Mouse (Mus musculus): ENCODE data around the gene Lpar2.

Gene Lpar2

GRCm38 (mm10) chr8:69822386-69823191 is at the start of gene Lpar2:
Gene Lpar2, plus strand, starts transcription at chr8:69822429.
- no peak for DNase-seq (ENCODE audit: low read depth)

GRCm38 (mm10) chr8:69774503-69775148 is 47.6 kb upstream of the Lpar2 start, which contains the start of gene Gm20422:
Gene Gm20422, minus strand, starts transcription at chr8:69774886.
- peak; percentile 100 for DNase-seq (ENCODE audit: low read depth)

GRCm38 (mm10) chr8:69775149-69775534 is 47.1 kb upstream of the Lpar2 start:
- DNase-seq (ENCODE audit: low read depth): no peak

DNA sequence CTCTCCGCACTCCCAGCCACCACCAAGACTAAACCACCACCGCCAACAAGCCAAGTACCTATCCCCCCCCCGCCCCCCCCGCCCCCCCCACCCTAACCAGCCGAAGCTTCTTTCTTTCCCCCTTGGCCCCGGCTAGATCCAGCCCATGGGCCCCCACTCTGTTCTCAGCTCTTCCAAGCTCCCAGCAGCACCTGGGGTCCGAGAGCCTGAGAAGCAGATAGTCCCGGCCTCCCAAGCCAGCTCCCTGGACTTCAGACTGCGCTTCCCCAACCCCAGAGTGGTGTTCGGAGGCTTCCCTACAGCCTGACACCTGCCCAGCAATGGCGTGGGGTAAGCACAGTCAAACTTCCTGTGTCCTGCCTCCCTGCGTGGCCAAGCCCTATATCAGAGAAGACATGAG is 45.1 kb upstream of the Lpar2 start:
- DNase-seq (ENCODE audit: low read depth): no peak

GRCm38 (mm10) chr8:69789105-69789504 is 33.1 kb upstream of the Lpar2 start:
- DNase-seq (ENCODE audit: low read depth): peak; percentile 42

DNA sequence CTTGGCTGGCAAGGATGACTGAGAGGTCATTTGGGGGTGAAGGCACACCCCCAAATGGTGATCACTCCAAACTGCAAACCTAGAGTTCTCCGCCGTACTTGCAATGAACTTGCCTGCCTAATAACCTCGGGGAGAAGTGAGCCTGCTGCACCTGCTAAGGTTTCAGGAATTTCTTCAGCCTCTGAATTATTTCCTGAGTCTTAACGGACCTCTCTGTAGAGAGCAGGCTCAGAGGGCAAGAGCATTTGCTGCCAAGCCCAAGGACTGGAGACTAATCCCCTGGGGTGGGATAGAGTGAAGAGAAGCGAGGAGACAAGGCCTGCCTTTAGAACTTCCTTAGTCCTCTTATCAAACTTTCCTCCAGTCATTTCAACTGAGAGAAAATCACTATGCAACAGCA is 32.5 kb upstream of the Lpar2 start:
- DNase-seq (ENCODE audit: low read depth): peak; percentile 47

DNA sequence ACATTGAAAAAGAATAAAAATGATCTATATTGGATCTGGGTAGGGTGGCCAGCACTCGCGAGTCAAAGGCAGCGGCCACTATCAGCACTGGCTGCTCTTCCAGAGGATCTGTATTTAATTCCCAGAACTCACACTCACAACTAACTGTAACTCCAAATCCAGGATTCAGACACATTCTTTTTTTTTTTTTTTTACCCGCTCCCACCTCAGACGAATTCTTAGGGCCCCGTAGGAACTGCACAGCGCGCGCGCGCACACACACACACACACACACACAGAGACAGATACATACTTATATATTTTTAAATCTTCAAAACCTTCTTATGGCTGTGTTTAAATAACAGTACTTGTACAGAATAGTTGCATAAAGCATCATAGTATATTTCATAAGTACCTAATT is 31.9 kb upstream of the Lpar2 start:
- no peak for DNase-seq (ENCODE audit: low read depth)

GRCm38 (mm10) chr8:69790773-69791367 is 31.4 kb upstream of the Lpar2 start, which contains the start of the genes Atp13a1 and Zfp866:
Gene Atp13a1, plus strand, starts transcription at chr8:69791163.
Gene Zfp866, minus strand, starts transcription at chr8:69791178.
- DNase-seq (ENCODE audit: low read depth): peak; percentile 92

- DNase-seq (ENCODE audit: low read depth): peak; percentile 59
Observed at GRCm38 (mm10) chr8:69791415-69792068, 30.7 kb upstream of the Lpar2 start.

DNA sequence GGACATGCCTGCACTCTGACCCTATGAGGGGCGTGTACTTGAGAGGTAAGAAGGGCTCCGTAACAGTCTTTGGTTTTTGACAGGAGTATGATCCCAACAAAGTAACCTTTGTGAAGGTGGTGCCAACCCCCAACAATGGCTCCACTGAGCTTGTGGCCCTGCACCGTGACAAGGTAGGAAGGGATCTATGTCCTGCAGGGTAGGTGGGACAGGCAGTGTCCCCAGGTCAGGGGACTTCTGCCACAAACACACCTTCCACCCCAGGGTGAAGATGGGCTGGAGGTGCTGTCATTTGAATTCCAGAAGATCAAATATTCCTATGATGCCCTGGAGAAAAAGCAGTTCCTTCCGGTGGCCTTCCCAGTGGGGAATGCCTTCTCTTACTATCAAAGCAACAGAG is 28.6 kb upstream of the Lpar2 start:
- DNase-seq (ENCODE audit: low read depth): no peak

DNA sequence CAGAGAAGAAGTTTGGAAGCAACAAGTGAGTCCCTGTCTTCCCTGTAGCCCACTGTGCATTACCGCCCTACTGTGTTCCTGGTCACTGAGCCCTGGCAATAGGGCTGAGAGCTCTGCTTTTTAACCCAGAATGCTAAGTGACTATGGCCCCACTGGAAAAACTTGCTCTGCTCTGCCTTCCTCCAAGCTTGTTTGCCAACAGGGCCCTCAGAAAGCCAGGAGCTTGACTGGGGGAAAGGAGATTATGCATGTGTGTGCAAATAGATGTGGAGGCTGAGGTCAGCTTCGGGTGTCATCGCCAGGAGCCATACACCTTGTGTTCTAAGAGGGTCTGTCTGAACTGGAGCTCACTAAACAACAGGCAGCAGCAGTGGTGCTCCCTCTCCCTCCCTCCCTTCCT is 28.1 kb upstream of the Lpar2 start:
- no peak for DNase-seq (ENCODE audit: low read depth)

GRCm38 (mm10) chr8:69794901-69795300 is 27.3 kb upstream of the Lpar2 start:
- no peak for DNase-seq (ENCODE audit: low read depth)

- DNase-seq (ENCODE audit: low read depth): no peak
Observed at GRCm38 (mm10) chr8:69796721-69797345, 25.4 kb upstream of the Lpar2 start.

- no peak for DNase-seq (ENCODE audit: low read depth)
Observed at GRCm38 (mm10) chr8:69797661-69798060, 24.6 kb upstream of the Lpar2 start.

DNA sequence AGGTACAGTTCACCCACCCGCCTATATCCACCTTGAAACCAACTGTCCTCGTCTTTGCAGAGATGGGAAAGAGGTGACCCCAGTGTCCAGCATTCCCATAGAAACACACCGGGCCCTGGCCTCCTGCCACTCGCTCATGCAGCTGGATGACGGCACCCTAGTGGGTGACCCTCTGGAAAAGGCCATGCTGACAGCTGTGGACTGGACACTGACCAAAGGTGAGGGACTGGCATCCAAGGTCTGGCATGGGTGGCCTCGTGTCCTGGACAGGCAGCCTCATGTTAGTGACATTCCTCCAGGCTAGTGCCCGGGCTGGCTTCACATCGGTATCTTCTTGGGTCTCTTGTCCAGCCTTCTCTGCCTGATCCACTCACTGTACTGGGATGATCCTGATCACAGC is 23.0 kb upstream of the Lpar2 start:
- no peak for DNase-seq (ENCODE audit: low read depth)

GRCm38 (mm10) chr8:69799946-69800345 is 22.3 kb upstream of the Lpar2 start:
- DNase-seq (ENCODE audit: low read depth): no peak

DNA sequence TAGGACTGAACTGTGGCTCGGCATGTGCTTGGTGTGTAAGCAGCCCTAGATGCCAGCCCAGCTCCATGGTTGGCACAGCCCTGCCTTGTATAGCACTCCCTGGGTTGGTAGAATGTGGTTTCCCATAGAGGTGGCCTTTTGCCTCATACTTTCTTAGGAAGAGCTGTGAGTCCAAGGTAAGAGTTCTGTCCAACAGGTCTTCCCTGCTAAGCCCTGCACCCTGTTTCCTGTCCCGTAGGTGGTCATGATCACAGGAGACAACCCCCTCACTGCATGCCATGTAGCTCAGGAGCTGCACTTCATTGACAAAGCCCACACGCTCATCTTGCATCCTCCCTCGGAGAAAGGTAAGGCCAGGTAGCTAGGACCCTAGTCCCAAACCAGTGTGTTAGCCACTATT is 20.4 kb upstream of the Lpar2 start:
- no peak for DNase-seq (ENCODE audit: low read depth)

- DNase-seq (ENCODE audit: low read depth): no peak
Observed at GRCm38 (mm10) chr8:69802216-69802615, 20.0 kb upstream of the Lpar2 start.

DNA sequence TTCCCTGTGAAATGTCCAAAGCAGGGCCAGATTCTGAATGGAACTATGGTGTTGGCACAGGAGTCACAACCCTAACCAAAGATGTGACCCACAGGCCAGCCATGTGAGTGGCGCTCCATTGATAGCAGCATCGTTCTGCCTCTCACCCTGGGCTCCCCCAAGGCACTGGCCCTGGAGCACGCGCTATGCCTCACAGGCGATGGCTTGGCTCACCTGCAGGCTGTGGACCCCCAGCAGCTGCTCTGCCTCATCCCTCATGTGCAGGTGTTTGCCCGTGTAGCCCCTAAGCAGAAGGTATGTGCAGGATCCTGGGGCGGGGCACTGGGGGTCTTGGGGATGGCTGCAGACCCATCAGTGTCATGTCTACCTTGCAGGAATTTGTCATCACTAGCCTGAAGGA is 18.9 kb upstream of the Lpar2 start:
- DNase-seq (ENCODE audit: low read depth): no peak

GRCm38 (mm10) chr8:69804537-69804936 is 17.7 kb upstream of the Lpar2 start:
- DNase-seq (ENCODE audit: low read depth): no peak

GRCm38 (mm10) chr8:69805086-69805485 is 17.1 kb upstream of the Lpar2 start:
- DNase-seq (ENCODE audit: low read depth): no peak

GRCm38 (mm10) chr8:69805491-69805890 is 16.7 kb upstream of the Lpar2 start:
- DNase-seq (ENCODE audit: low read depth): no peak

All from 416B (cell line).